Mouse (Mus musculus) gastrocnemius, postnatal 25 days (tissue): Measurements from ENCODE around the gene Kdm5a. TPM values are rescaled to one million over a fixed set of nuclear protein-coding genes. Genes with fewer than 3 reads are reported as not detected.

Experiments used
- total RNA-seq, 2 experiments: library from RNA; stranded (reverse); gene quantifications; 1 replicate in 1 of 2; 2 replicates in 1 of 2; pipeline ENCODE4 v1.2.3; 2021

The Kdm5a gene
- total RNA-seq, 2 experiments from 2014 or later = 18.4 to 19.1 TPM

Other genes with a start within 250 kb of the Kdm5a start
- gene D330020A13Rik, start 69.8 kb upstream of the Kdm5a start, total RNA-seq = under 1 TPM in 1 of 2 experiments, not detected in 1; 0.24 TPM
- 1 to 10 TPM; 1.4 to 1.5 TPM for gene B4galnt3, start 69.6 kb upstream of the Kdm5a start, total RNA-seq
- gene Ccdc77, start 250 bp downstream of the Kdm5a start, total RNA-seq = 1 to 10 TPM; 3.2 to 4.3 TPM
- gene Il17ra, start 99.1 kb downstream of the Kdm5a start, total RNA-seq = 1 to 10 TPM; 1.2 to 1.4 TPM
- gene Tmem121b, start 129.7 kb downstream of the Kdm5a start, total RNA-seq = not detected
- 10 to 100 TPM; 24.7 to 27.2 TPM for gene Hdhd5, start 167.2 kb downstream of the Kdm5a start, total RNA-seq